Mouse (Mus musculus) CD4-positive, CD25-positive, alpha-beta regulatory T cell, adult 4 months (primary cell): ENCODE data around the gene Hist1h4k. TPM values are rescaled to one million over a fixed set of nuclear protein-coding genes. Genes with fewer than 3 reads are reported as not detected.
A peak's percentile ranks its signal among the peaks of the same experiment; 100 is the strongest.

Experiments
- ATAC-seq: one replicate; pipeline ENCODE4 v1.8.0; 2017
- polyA plus RNA-seq, 2 experiments: library from polyadenylated mRNA; unstranded; fragments of 100-300 nt; shearing (Covaris generic); gene quantifications; one replicate each; pipeline ENCODE4 v1.2.1; 2017

Hist1h4k gene
- polyA plus RNA-seq, 2 experiments from 2014 or later = 8.2 to 16.8 TPM

DNA sequence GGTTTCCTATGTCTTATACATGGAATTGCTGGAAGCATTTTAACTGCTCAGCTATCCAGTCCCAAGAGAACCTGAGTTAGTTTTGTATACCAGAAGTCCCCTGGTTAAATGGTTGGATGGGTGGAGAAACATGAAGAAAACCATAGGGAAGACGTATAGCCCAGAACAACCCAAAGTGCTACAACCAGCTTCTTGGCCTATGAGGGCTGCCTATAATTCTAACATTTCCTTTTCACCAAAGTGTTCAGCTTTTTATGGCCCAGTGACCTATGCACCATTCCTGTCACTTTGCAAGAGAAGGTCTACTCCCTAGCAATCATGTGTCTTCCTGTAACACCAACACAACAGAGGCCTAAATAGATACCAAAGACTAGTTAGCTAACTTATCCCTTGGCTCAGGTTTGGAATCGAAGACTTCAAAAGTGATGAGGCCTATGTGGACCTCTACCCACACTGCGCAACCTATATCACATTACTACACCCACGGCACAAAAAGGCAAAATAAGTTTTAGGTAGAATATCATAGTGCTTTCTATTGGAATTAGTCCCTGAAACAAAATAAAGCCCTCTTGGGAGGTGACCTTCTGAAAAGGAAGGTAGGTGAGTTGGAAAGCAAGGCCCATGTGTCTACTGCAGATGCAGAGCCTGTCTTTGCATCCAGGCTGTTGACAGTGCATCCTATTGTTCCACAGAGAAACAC lies 31.8 kb downstream of the Hist1h4k start:
- ATAC-seq = no peak

DNA sequence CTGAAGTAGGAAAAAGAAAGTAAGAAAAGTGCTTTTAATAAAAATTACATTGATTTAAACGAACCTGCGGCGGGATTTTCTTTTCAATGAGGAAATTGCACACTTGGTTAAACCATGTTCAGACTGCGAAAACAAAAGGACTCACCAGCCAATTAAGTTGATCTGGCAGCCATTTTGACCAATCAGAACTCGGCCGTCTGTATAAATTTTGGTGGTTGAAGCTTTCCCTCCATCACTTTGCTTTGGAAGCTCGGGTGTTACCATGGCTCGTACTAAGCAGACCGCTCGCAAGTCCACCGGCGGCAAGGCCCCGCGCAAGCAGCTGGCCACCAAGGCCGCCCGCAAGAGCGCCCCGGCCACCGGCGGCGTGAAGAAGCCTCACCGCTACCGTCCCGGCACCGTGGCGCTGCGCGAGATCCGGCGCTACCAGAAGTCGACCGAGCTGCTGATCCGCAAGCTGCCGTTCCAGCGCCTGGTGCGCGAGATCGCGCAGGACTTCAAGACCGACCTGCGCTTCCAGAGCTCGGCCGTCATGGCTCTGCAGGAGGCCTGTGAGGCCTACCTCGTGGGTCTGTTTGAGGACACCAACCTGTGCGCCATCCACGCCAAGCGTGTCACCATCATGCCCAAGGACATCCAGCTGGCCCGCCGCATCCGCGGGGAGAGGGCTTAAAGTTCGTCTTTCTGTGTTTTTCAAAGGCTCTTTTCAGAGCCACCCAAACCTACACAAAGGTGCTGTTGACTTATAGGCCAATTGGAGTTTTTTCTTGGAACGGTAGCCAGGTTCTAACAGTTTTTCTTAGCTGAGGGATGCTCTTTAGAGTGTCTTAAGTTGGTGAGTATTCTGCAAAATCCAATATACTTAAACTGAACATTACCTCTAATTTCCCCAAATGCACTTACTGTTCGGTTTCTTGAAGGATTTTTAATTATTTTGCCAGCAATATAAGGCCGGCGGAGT lies 32.6 kb downstream of the Hist1h4k start, which contains the start of gene Hist1h3h:
Hist1h3h (plus strand) TSS at position 263 of the 961 bp plus-strand sequence.
- ATAC-seq = peak; percentile 52

DNA sequence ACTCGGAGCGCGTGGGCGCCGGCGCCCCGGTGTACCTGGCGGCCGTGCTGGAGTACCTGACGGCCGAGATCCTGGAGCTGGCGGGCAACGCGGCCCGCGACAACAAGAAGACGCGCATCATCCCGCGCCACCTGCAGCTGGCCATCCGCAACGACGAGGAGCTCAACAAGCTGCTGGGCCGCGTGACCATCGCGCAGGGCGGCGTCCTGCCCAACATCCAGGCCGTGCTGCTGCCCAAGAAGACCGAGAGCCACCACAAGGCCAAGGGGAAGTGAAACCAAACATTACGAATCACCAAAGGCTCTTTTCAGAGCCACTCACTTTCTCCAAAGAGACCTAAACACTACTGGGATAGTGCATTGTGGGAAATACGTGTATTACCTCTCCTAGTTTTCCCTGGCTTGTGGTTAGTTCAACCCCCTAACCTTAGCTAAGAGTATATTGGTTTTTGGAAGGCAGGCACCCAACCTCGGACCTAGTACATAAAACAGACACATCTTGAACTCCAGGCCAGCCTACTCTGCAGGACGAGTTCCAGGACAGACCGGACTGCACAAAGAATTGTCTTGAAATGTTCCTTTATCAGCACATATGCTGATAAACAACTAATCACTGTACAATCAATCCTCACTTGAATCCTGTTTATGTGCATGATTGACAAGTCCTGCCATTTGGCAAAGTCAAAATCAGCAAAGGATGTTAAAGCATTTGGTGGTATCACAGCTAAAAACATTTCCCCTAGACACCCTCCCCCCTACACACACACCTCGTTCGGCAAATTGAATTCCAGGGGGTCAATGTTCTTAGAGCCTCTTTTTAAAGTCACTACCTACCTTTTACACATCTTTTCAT lies 33.5 kb downstream of the Hist1h4k start:
- ATAC-seq = peak; percentile 2

DNA sequence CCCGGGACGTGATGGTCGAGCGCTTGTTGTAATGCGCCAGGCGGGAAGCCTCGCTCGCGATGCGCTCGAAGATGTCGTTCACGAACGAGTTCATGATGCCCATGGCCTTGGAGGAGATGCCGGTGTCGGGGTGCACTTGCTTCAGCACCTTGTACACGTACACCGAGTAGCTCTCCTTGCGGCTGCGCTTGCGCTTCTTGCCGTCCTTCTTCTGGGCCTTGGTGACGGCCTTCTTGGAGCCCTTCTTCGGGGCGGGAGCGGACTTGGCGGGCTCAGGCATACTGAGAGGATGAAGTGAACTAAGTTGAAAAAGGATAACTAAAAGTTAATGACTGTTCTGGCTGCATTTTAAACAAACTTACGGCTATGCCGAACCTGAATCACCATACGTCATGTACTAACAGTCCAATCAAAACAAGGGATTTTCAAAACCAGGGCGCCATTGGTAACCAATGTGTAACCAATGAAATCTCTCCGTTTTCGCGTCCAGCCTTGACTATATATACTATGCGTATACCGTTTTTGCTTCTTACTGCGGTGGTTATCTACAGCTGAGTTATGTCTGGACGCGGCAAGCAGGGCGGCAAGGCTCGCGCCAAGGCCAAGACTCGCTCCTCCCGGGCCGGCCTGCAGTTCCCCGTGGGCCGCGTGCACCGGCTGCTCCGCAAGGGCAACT lies 34.3 kb downstream of the Hist1h4k start, which contains the start of the genes Hist1h2bl and Hist1h2ai:
Hist1h2bl (minus strand) TSS at position 280 of the 676 bp plus-strand sequence.
Hist1h2ai (plus strand) TSS at position 559 of the 676 bp plus-strand sequence.
- peak; percentile 88 for ATAC-seq

DNA sequence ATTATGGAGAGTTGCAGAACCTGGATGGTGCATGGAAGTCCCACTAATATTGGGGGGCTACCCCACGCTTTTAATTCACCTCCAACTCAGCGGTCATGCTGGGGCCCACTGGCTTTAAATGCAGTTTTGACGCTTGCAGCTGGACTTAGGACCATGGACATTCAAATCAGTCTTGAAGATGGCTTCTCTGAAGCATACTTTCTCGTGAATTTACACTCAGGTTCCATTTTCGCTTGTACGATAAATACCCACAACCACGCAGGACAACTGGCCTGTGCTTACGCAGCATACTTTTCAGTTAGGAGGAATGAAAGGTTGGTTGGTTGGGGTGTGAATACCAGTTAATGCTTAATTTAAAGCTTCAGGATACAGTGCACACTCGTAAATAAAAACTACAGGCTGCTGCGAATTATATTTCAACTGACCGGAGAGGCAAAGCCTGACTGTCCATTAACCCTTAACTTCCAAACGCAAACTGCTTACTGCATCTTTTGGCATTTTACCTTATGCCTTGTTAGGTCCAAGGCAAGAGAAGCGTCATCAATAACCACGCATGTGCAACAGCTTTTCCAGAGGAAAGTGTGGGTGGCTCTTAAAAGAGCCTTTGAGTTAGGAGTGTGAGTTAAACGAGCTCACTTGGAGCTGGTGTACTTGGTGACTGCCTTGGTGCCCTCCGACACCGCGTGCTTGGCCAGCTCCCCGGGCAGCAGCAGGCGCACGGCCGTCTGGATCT lies 35.0 kb downstream of the Hist1h4k start:
- no peak for ATAC-seq

DNA sequence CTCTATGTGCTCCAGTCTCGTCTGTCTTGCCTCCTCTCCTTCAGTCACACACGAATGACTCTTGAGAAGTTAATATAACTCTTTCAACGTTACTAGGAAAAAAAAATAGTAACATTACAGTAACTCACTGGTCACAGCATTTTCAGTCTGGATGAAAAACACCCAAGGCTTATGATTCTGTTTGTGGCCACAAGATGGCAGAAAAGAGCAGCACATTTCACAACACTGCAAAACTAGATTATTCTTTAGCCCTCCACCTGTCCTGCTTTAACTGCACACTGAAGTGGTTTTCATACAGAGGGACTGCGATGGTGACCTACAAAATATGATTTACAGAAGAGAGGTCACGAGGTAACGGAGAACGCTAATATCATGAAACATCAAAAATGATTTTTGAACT lies 35.6 kb downstream of the Hist1h4k start:
- no peak for ATAC-seq

DNA sequence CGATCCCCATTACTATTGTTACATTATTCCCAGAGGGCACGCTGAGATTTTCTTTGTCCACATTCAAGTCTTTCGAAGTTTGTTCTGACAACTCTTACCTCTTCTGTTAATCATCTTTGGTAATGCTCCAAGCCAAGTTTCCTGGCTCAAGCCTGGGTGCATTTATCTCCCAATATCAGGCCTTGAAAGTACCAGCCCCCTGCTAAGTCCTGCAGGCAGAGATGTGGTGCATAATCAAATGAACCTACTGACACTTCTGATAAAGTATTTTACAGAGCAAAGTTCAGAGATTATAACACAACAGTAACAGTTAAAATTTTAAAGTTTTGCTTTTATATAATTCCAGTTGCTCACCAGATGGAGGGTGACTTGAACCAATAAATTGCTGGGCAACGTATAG lies 38.6 kb downstream of the Hist1h4k start:
- ATAC-seq = no peak

DNA sequence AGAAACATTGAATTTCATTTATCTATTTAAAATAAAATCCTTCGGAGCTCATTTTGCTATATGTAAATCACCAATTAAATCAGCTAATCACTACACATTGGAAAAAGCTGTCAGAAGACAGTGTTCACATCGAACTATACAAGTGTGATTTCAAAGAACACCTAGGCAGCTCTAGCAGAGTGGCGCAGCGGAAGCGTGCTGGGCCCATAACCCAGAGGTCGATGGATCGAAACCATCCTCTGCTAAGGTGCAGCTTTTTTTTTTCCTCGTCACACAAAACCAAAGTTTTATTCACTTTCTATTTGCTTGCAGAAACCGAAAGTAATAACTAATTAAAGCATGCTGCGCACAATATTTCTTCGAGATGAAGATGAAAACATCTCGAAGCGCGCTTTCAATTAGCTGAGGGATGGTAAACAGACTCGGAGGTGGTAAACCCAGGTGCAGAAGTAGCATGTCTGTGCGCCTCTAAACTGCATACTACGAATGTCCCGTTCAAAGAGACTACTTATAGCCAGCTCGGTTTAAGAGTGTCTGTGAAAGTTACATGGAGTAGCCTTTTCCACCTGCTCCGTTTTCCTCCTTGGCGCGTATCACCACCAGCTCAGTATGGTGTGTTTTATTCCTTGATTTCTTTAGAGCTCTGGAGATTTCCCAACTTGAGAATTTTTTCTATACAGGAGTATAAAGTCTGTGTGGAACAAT lies 39.3 kb downstream of the Hist1h4k start:
- peak; percentile 71 for ATAC-seq

DNA sequence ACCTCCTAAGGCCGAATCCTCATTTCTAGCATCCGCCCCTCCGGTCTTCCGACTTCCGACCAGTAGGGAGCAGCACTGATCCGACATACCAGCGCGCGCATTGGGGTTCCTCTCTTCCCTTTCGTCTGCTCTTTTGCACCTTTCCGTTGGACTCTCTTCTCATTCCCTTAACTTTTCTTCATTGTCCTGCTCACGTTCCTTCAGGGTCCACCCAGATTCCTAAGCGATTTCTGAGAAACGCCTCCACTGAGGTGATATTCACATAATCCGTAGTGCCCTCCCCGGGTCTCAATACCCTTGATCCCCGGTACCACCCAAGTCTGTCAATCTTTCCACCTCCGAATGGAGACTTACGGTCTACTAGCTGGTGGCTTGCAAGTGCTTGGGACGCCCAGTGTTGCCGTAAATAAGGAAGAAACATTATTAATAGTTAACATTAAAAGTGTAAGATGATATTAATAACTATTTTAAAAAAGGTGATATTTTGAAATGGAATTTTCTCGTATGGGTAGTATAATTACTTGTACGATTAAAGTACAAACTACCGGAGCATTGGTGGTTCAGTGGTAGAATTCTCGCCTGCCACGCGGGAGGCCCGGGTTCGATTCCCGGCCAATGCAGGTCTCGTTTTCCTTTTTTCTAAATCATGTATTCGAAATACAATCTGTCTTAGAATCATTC lies 40.1 kb downstream of the Hist1h4k start:
- peak; percentile 75 for ATAC-seq

DNA sequence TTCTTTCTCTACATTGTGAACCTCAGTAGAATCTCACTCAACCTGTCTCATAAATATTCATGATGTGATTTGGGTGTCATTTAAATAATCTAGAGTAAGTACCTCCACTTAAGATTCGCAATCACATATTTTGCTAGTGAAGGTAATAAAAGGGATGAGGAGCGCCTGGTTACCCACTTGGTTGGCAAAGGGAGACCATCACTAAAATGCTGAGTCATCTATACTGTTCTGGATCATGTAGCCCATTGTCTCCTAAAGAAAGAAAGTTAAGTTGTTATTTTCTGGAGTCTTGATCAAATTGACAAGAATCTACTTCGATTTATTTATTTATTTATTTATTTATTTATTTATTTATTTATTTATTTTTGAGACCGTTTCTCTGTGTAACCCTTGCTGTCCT lies 43.6 kb downstream of the Hist1h4k start:
- ATAC-seq = no peak

Other genes starting within 250 kb of the Hist1h4k start
- gene Gm11273, start 249.1 kb downstream of the Hist1h4k start, polyA plus RNA-seq = 10 to 100 TPM in 1 of 2 experiments, not detected in 1; 29.3 TPM
- 1 to 10 TPM; 5.2 to 6.1 TPM for gene Zkscan8, start 219.4 kb downstream of the Hist1h4k start, polyA plus RNA-seq
- gene Olfr1366, start 207.7 kb downstream of the Hist1h4k start, polyA plus RNA-seq = not detected
- gene Olfr1535, start 190.6 kb downstream of the Hist1h4k start, polyA plus RNA-seq = under 1 TPM in 1 of 2 experiments, not detected in 1; 0.32 TPM
- not detected for gene Olfr1364, start 168.7 kb downstream of the Hist1h4k start, polyA plus RNA-seq
- gene Olfr1362, start 136.5 kb downstream of the Hist1h4k start, polyA plus RNA-seq = not detected
- gene Olfr11, start 108.0 kb downstream of the Hist1h4k start, polyA plus RNA-seq = not detected
- not detected for gene Olfr1361, start 87.1 kb downstream of the Hist1h4k start, polyA plus RNA-seq
- not detected for gene Olfr1360, start 73.1 kb downstream of the Hist1h4k start, polyA plus RNA-seq
- gene Olfr1359, start 52.4 kb downstream of the Hist1h4k start, polyA plus RNA-seq = not detected
- gene Hist1h2bl, start 34.4 kb downstream of the Hist1h4k start, polyA plus RNA-seq = not detected
- 10 to 100 TPM in 1 of 2 experiments, not detected in 1; 41.5 TPM for gene Hist1h2ai, start 34.1 kb downstream of the Hist1h4k start, polyA plus RNA-seq
- gene Hist1h3h, start 32.8 kb downstream of the Hist1h4k start, polyA plus RNA-seq = 1 to 10 TPM; 2.1 to 2.5 TPM
- 1 to 10 TPM; 1.8 to 2.5 TPM for gene Hist1h2bm, start 28.5 kb downstream of the Hist1h4k start, polyA plus RNA-seq
- not detected for gene Hist1h4j, start 15.4 kb downstream of the Hist1h4k start, polyA plus RNA-seq
- gene Hist1h2ak, start 3.3 kb upstream of the Hist1h4k start, polyA plus RNA-seq = 1 to 10 TPM in 1 of 2 experiments, not detected in 1; 2.1 TPM
- gene Hist1h2bn, start 3.6 kb upstream of the Hist1h4k start, polyA plus RNA-seq = 1 to 10 TPM in 1 of 2 experiments, not detected in 1; 5.6 TPM
- 1 to 10 TPM; 3.6 to 5.1 TPM for gene Hist1h1b, start 30.1 kb upstream of the Hist1h4k start, polyA plus RNA-seq
- not detected for gene Hist1h3i, start 32.9 kb upstream of the Hist1h4k start, polyA plus RNA-seq
- gene Hist1h2an, start 36.7 kb upstream of the Hist1h4k start, polyA plus RNA-seq = 1 to 10 TPM in 1 of 2 experiments, not detected in 1; 8.0 TPM
- gene Hist1h2bp, start 37.0 kb upstream of the Hist1h4k start, polyA plus RNA-seq = not detected
- gene Hist1h2bq, start 59.7 kb upstream of the Hist1h4k start, polyA plus RNA-seq = 1 to 10 TPM; 4.9 to 6.4 TPM
- not detected for gene Hist1h2ao, start 60.0 kb upstream of the Hist1h4k start, polyA plus RNA-seq
- 10 to 100 TPM in 1 of 2 experiments, not detected in 1; 21.4 TPM for gene Hist1h4m, start 61.2 kb upstream of the Hist1h4k start, polyA plus RNA-seq
- 10 to 100 TPM in 1 of 2 experiments, not detected in 1; 12.8 TPM for gene Hist1h4n, start 81.7 kb upstream of the Hist1h4k start, polyA plus RNA-seq
- 100 to 1,000 TPM in 1 of 2 experiments, 10 to 100 TPM in 1; 94.5 to 115 TPM for gene Hist1h2ap, start 83.0 kb upstream of the Hist1h4k start, polyA plus RNA-seq
- gene Hist1h2br, start 83.2 kb upstream of the Hist1h4k start, polyA plus RNA-seq = 1 to 10 TPM; 4.7 to 6.5 TPM
- gene Zfp184, start 194.6 kb upstream of the Hist1h4k start, polyA plus RNA-seq = under 1 TPM in 1 of 2 experiments, not detected in 1; 0.37 TPM
- gene Pom121l2, start 230.7 kb upstream of the Hist1h4k start, polyA plus RNA-seq = not detected